Mouse (Mus musculus) lung, postnatal 36 days (tissue): ENCODE results near the gene Gm609.
A peak's percentile ranks its signal among the peaks of the same experiment; 100 is the strongest.
"Not testable (repeated sequence)": the region's sequence is repeated elsewhere in the genome, so short reads cannot be mapped to it uniquely, and the experiment has no call there.

Experiments
- DNase-seq: peaks from one replicate; pipeline ENCODE4 v3.0.0; 2022; ENCODE audit warnings: mixed read lengths

Gene Gm609

DNA sequence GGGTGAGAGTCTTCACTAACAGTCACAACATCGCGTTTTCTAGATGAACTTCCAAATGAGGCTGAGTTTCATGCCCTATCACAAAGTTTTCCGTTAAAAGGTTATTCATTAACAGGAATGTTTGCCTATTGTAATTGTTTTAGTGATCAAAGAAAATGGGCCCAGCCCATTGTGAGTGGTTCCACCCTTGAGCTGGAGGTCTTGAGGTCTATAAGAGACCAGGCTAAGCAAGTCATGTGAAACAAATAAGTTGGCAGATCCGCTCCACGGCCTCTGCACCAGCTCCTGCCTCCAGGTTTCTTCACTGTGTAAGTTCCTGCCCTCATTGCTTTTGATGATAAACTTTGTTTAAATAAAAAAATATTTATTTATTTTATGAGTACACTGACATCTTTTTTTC lies at the start of gene Gm609:
Gene Gm609, minus strand, starts transcription at position 43 of the 400 bp plus-strand sequence.
- no peak for DNase-seq

DNA sequence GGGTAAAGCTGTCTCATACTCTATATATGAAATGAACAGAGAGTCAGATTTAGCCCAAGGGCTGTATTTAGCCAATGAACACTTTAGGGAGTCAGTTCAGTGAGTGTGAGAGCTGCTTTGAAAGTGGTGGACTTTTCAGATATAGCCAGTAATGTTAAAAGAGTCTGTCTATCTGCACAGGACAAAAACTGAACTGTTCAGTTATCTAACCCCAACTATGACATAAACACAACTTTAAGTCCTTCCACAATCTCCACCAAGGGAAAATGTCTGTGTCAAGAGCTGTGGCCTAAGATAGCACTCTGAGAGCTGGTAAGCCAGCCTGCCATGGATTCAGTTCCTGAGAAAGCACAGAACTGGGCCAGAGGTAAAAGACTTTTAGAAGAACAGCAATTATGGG lies 49.3 kb upstream of the Gm609 start:
- no peak for DNase-seq

- DNase-seq = not testable (repeated sequence)
Measured at GRCm38 (mm10) chr16:45538342-45538741, 45.6 kb upstream of the Gm609 start.

DNA sequence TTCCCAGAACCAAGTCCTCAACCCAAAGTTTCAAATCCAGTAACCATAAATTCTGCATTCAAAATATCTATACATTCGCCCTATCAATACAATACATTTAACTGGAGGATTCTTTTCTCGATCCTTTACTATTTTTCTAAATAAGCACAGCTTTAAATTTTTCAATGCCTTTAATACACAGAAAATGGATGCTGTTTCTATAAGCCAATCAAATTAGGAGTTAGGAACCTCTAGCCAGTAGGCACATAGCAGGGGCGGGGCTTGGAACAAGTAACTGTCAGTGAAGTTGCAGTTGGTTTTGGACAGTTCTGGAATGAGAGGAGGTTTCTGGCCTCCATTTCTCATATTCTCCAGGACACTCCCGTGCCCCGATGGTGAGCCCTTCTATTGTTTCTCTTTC lies 42.2 kb upstream of the Gm609 start, which contains the start of gene Slc9c1:
Gene Slc9c1, plus strand, starts transcription at position 301 of the 400 bp plus-strand sequence.
- DNase-seq = no peak

DNA sequence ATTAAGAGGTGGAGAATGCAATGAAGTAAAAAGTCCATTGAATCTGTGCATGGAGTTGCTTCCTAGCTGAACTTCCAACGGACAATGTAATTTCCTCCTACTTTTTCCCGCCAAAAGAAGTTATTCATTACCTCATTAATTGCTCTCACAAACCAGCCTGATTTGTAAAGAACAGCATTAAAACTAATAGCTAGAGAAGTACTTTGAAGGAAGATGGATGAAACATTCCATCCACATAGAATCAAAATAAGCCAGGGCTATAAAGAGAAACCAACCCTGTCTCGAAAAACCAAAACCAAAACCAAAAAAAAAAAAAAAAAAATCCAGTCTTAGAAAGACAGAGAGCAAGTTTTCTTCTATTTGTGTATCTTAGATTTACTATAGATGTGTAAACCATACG lies 39.2 kb upstream of the Gm609 start, which contains the start of gene Gm17783:
Gene Gm17783, minus strand, starts transcription at position 101 of the 400 bp plus-strand sequence.
- DNase-seq = no peak

DNA sequence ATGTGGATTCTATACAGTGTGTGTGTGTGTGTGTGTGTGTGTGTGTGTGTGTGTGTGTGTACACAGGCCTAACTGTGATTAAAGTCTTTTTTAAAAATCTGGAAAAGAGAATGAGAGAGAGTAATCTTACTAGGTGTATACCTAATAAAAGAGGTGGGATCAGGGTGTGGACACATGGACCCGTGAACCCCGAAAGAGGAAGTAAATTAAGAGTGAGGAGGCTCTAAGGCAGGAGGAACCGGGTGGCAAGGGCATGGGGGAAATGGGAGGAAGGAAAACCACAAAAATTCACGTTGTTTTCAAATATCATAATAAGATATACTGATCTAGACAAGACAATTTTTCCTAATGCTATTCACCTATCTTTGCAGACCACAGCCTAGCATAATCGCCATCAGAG lies 32.8 kb upstream of the Gm609 start:
- no peak for DNase-seq

- no peak for DNase-seq
Measured at GRCm38 (mm10) chr16:45495326-45495725, 2.6 kb upstream of the Gm609 start.

DNA sequence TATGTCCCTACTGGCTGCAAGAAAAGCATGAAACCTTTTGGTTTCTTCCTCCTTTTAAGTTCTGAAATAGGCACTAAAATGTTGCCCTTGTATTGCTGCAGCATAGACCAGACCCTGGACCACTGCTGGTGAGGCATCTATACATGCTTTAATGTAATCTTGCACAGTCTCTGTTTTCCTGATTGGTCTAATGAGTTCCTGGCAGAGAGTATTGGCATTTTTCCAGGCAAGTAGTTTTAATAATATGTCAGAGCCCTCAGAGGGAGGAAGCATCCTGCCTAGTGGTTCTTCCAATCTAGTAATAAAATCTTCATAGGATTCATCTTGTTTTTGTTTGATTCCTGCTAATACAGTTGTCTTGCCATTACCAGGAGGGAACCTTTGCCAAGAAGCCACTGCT lies 15.8 kb downstream of the Gm609 start:
- DNase-seq = no peak

DNA sequence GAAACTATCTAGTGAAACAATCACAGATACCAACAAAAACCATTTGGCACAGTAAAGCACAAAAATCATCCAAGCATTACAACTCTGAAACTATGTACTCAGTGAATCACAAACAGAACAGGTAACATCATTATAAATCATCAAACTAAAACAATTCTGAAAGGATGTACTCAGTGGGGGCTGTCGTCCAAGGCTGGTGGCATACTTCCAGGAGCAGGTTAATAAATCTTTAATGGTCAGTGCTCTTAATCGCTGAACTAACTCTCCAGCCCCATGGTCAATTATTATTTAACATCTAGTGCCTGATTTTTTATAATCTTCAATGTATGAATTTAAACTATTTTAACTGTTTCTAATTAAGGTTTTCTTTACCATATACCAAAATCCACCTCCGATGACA lies 20.9 kb downstream of the Gm609 start:
- not testable (repeated sequence) for DNase-seq

GRCm38 (mm10) chr16:45454762-45455161 lies 38.0 kb downstream of the Gm609 start:
- DNase-seq = no peak

- no peak for DNase-seq
Measured at GRCm38 (mm10) chr16:45437230-45437739, 55.5 kb downstream of the Gm609 start.

DNA sequence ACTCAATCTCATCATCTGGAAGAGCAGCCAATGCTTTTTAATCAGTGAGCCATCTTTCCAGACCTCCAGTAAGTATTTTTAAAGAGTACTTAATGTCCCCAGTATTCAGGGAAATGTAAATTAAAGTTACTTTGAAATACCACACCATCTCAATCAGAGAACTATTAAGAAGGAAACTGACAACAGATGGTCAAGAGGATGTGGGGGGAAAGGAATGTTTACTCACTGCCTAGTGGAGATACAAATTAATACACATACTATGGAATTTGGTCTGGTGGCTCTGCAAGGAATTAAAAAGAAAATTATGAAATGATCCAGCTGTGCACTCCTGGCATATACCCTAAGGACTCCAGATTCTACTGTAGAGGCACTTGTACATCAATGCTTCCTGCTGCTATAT lies 57.2 kb downstream of the Gm609 start:
- no peak for DNase-seq

DNA sequence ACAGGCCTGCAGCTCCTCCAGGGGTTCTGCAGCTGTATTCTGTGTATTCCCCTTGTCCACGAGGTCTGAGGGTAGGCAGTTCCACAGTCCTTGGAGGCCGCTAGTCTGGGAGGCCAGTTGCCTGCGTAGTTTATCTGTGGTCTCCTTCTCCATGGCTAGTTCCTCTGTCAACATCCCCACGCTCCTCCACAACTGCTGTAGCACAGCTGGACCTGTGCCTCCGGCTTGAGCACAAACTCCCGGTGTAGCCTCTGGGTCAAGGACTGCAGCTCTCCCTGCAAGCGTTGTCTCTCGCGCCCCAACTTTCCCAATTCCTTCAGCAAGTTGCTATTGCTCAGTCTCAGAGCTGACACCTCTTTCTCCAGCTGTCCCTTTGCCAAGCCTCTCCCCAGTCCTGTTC lies 65.1 kb downstream of the Gm609 start:
- DNase-seq = no peak

DNA sequence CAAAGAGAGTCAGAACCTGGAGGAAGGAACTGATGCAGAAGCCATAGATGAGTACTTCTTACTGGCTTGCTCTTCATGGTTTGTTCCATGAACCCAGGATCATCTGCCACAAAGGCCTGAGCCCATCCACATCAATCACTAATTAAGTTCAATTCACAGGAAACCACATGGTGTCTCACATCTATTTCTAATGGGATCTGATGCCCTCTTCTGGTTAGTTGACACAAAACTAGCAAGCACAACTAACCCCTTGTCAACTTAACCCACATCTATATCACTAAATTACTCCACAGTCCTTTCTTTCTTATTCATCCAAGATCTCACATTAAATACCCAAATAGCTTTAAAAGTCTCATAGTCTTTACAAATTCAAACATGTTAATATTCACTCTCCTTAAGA lies 79.3 kb downstream of the Gm609 start:
- DNase-seq = peak; percentile 67

GRCm38 (mm10) chr16:45409064-45409446 lies 83.7 kb downstream of the Gm609 start:
- DNase-seq = not testable (repeated sequence)

DNA sequence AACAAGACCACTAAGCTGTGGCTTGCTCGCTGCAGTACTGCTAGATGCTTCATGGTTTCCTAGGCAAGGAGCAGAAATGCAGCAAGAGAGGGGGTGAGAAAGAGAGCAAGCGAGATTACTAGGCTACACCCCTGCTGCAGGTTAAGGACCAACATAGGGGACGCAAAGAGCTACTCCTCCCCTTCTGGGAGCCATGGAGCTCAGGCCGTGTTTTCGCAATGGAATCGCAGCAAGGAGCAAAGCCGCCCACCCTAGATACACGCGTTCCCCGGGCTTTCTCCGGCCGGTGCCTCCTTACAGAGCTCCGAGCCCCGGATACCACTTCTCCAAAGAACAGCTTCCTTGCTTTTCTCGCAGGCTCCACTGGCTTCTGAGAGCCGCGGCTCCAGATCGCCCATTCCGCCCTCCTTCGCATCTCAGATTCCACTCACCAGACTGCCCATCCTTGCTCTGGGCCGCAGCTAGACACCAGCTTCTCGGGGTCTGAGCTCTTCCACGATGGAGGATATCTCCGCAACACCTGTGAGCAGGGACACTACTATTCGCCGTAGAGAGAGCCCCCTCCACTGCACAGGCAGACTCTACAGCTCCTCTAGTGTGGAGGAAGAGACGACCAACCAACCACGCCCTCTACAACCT lies 84.2 kb downstream of the Gm609 start, which contains the start of gene Cd200:
Gene Cd200, minus strand, starts transcription at position 629 of the 639 bp plus-strand sequence.
- peak; percentile 79 for DNase-seq

DNA sequence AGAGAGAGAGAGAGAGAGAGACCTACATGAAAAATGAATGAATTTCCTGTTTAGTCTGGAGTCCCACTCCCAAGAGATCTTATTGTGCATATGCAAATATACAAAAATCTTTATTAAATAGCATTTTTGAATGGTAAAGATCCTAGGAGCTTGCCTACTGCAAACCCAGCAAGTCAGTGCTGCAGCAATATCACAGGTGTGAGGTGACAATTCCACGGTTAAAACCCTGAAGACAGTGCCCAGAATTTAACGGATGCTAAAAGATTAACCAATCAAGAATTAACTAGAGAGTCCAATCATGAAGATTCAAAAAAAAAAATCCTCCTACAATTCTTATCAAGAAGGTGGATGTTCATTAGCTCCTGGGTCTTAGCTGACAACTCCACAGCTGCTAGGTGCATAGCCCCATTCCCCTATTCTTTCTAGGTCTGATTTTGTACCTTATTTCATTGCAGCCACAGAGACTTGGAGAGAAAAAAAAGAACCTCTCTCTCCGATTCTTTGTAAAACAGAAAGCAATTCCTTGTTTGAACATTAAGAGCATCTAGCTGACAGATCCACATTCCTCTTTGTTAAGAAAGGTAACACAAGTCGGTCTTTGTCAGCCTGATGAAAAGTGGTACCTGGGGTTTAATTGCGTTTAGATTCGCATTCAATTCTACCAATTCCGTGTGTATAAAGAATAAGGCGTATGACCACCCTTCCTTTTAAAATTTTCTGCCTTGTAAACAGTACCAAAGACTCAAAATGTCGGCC lies 84.9 kb downstream of the Gm609 start:
- DNase-seq = no peak

- DNase-seq = peak; percentile 72
Measured at GRCm38 (mm10) chr16:45407091-45407490, 85.7 kb downstream of the Gm609 start.

GRCm38 (mm10) chr16:45402951-45403350 lies 89.8 kb downstream of the Gm609 start:
- DNase-seq = no peak

DNA sequence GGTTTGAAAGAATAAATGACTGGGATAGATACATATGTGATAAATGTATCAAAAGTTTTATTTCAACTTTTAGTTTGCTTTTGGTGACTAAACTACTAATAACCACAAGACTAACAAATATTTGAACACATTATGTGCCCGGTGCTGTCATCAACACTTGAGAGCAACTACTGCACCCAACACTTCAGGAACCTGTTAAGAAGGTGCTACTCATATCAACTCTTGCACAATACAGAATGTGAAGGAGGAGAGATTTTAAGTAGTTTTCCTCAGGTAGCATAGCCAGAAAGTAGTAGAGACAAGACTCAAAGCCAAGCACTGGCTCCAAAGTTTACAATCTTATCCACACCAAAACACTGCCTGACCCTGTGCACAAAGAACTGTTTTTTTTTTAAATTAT lies 90.7 kb downstream of the Gm609 start:
- DNase-seq = peak; percentile 69

DNA sequence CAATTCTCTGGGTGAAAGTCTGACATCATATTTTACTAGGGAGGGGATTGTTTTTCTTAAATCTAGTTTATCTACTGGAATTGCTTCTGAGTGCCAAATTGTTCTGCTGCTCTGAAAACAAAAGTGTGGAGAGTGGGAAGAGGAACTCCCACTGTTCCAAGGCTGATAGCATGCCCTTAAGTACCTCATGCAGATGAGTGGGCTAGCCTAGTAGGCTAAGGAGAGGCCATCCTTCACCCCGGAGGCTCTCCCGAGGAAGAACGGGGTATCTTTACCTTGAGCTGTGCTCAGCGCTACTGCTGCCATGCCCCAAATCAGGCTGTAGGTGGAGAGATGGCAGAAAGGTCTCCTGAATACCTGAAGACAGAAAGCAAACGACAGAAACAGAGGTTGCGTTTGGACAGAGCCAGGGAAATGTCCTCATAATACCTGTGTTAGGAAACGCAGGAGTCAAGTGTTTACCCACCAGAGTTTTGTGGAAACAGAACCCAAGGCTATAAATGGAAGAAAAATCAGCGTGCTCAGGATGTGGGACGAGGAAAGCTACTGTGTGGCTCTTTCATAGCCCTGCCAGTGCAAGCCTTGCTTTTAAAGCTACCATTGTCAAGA lies 92.7 kb downstream of the Gm609 start:
- DNase-seq = peak; percentile 75

GRCm38 (mm10) chr16:45399411-45399810 lies 93.4 kb downstream of the Gm609 start:
- DNase-seq = no peak

GRCm38 (mm10) chr16:45397440-45397839 lies 95.3 kb downstream of the Gm609 start:
- no peak for DNase-seq

GRCm38 (mm10) chr16:45392246-45392645 lies 100.5 kb downstream of the Gm609 start:
- DNase-seq = no peak
